Comparison of ENCODE assay signal across 23 mouse cellular contexts in genomic region chr12:116601395-116601794, GRCm38 (mm10).
"Had no signal": no experiment of that assay in that cellular context is flagged by ENCODE, and none has a peak within 500 bp of the region (broad histone marks: within the 10 kb centered on the region; RNA-seq: fewer than 3 reads in every experiment).

No protein-coding gene starts in this region.

- H3K27ac ChIP-seq: embryonic facial prominence, embryonic 10.5 days; embryonic facial prominence, embryonic 12.5 days; embryonic facial prominence, embryonic 13.5 days; embryonic facial prominence, embryonic 15.5 days; forebrain, embryonic 12.5 days; forebrain, embryonic 13.5 days; forebrain, embryonic 15.5 days; gastrocnemius, adult 2 months; heart, adult 2 months; heart, embryonic 10.5 days had no signal

- H3K4me3 ChIP-seq: embryonic facial prominence, embryonic 10.5 days; embryonic facial prominence, embryonic 12.5 days; embryonic facial prominence, embryonic 13.5 days; embryonic facial prominence, embryonic 15.5 days; erythroblast, embryonic 14.5 days; forebrain, embryonic 12.5 days; forebrain, embryonic 13.5 days; forebrain, embryonic 15.5 days; gastrocnemius, adult 2 months; heart, adult 2 months; heart, embryonic 10.5 days had no signal

- DNase-seq: cerebellum, adult 8-10 months; cerebellum, adult 9-10 months; cerebellum, adult 9-11 months; cerebellum, postnatal 36 days; embryo, embryonic 11 days; gastrocnemius, adult 2 months; gastrocnemius, postnatal 10 days; gastrocnemius, postnatal 14 days; gastrocnemius, postnatal 25 days; gastrocnemius, postnatal 36 days; heart, adult 18-20 months; heart, adult 2 months had no signal

- H3K27me3 ChIP-seq: embryonic facial prominence, embryonic 12.5 days; embryonic facial prominence, embryonic 13.5 days; embryonic facial prominence, embryonic 15.5 days; forebrain, embryonic 12.5 days; forebrain, embryonic 13.5 days; forebrain, embryonic 15.5 days had no signal

- H3K4me1 ChIP-seq: embryonic facial prominence, embryonic 12.5 days; embryonic facial prominence, embryonic 15.5 days; heart, embryonic 10.5 days had no signal

- H3K36me3 ChIP-seq: embryonic facial prominence, embryonic 10.5 days; embryonic facial prominence, embryonic 12.5 days; embryonic facial prominence, embryonic 13.5 days; embryonic facial prominence, embryonic 15.5 days; forebrain, embryonic 12.5 days; forebrain, embryonic 15.5 days; heart, embryonic 10.5 days had no signal

- H3K9ac ChIP-seq: embryonic facial prominence, embryonic 12.5 days; embryonic facial prominence, embryonic 13.5 days; embryonic facial prominence, embryonic 15.5 days; forebrain, embryonic 12.5 days; forebrain, embryonic 13.5 days; forebrain, embryonic 15.5 days had no signal

- ATAC-seq: forebrain, embryonic 13.5 days; forebrain, embryonic 14.5 days; forebrain, embryonic 15.5 days; forebrain, embryonic 16.5 days had no signal

- H3K4me2 ChIP-seq: embryonic facial prominence, embryonic 12.5 days; embryonic facial prominence, embryonic 13.5 days; embryonic facial prominence, embryonic 15.5 days; forebrain, embryonic 12.5 days; forebrain, embryonic 13.5 days; forebrain, embryonic 15.5 days had no signal

- H3K9me3 ChIP-seq: embryonic facial prominence, embryonic 10.5 days; embryonic facial prominence, embryonic 12.5 days; embryonic facial prominence, embryonic 13.5 days; embryonic facial prominence, embryonic 15.5 days; forebrain, embryonic 12.5 days; forebrain, embryonic 13.5 days; forebrain, embryonic 15.5 days; heart, embryonic 10.5 days had no signal
